Mouse (Mus musculus): Measurements from ENCODE around the gene Ugt1a1.

Ugt1a1 gene

DNA sequence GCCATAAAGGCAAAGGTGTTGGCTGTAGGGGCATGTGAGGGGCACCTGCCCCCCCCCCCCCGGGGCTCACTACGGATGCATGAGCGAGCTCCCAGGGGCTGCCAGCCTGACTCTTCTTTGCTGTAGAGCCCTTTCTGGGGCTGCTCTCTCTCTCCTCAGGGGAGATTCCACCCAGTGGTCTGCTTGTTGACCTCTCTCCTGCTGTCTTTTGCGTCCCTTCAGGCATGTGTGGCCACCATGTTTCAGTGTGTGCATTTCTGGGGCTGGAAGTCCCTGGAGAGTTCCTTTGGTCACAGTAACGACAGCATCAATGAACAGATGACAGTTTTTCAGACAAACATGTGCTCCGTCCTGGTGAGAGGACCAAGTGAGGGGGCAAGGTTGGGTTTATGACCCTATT lies 46.6 kb downstream of the Ugt1a1 start:
- DNase-seq (ENCODE audit: low spot score in 2 of 2), result no peak

DNA sequence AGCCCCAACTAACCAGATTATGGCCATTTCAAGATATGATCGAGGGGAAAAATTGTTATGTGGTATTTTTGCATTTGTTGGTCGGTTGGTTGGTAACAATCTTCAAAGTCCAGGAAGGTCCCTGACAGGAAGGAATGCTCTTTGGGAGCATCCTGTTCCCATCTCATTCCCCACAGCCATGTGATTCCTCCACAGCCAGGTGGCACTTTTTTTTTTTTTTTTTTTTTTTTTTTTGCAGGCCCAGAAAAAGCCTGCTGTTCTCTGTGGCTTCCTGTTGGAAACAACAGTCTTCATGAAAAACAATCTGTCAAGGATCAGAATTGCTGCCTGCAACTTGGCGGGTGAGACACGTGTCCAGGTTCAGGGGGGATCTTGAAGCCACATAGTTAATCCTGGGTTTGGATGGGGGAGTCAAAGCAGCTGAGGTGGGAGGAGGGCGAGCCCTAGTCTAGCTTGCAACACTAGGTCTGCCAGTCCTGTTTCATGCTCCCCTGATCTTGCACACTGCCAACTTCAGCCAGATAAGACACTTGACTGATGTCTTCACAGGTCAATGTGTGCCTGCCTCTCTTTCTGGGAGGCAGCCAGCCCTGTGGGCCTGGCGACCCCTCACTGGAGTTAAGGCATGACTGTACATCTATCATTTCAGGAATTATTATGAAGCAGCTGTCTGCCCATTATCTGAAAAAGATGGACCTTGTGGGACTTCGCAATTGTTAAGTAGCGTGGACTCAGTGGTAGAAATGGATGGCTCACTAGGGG lies 47.3 kb downstream of the Ugt1a1 start:
- DNase-seq (ENCODE audit: low spot score in 2 of 2), result no peak

DNA sequence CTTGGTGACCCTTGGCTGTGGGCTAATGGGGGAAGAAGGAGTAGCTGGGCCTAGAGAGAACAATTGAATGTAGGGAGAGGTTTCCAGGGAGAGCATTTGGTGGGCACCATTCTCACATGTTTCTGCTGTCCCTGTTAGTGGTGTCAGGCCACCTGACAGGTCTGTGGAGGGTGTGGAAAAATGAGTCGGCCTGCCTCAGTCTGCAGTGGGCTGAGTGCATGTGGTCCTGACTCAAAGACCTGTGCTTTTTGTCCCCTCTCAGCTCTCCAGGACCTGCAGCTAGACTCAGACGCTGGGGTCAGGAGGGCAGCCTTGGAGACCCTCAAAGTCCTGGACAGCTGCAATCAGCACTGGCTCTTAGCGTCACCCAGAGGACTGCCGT lies 47.9 kb downstream of the Ugt1a1 start:
- DNase-seq (ENCODE audit: low spot score in 2 of 2), result no peak

DNA sequence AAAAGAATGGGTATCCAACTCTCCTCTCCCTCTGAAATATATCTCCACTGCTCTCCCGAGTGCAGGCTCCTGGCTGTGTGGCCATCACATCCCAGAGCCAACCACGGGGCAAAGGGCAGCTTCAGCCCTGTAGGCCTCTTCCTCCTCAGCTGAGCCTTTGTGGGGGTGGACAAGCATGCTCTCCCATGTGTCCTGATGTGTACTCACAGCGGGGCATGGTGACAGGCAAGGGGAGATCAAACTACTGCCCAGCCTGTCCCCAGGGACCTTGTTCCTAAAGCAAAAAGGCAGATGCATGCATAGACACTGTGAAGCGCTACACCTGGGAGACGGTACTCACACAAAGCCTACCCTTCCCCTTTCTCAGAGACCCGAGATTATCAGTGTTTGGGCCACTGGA lies 48.4 kb downstream of the Ugt1a1 start:
- DNase-seq (ENCODE audit: low spot score in 2 of 2), result no peak

DNA sequence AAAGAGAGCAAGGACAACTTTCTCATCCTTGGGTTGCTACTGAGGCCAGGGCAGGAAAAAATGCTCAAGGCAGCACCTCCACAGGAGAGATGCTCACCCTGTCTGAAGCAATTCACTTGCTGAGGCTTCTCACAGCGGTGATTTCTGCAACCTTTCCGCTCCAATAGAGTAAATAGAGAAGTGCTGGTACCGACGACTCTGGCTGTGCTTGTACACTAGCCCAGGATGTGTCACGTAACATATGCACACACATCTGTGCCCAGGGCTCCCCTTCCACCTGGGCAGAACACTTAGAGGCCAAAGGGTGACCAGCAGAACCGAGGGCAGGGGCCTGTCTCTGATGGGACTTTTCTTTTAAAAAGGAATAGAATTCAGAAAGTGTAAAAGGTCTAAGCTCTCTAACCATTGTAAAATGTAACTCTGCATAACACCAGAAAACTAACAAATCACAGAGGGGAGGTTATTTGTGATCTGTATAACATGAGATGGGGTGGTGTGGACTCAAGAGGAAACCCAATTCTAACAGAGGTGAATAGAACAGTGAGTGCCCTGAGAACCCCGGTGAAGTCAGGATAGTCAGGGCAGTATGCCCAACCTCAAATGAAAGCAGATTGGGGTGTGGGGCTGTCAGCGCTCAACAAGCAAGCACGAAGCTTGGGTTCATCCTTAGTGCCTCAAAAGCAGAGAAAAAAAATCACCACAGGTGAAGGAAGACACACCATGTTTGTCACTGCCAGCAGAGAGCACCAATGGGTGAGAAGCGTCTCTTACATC lies 49.0 kb downstream of the Ugt1a1 start:
- no peak for DNase-seq (ENCODE audit: low spot score in 2 of 2)

DNA sequence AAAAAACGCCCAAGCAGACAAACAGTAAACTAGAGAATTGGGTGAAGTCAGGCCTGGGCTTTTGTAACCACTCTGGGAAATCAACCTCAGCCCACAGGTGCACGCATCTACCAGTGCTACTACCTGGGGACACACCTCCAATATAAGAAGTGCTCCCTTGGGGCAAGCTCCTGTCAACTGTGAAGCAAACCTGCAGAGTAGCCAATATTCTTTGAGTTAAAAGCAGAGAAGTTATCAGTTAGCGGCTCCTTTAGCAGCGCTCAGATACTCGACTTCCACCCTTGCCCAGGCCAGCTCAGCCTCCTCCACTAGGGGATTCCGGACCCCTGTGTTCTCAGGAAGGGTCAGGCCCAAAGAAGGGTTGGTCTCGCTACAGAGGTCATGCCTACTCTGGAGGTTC lies 49.9 kb downstream of the Ugt1a1 start:
- DNase-seq (ENCODE audit: low spot score in 2 of 2), result no peak

DNA sequence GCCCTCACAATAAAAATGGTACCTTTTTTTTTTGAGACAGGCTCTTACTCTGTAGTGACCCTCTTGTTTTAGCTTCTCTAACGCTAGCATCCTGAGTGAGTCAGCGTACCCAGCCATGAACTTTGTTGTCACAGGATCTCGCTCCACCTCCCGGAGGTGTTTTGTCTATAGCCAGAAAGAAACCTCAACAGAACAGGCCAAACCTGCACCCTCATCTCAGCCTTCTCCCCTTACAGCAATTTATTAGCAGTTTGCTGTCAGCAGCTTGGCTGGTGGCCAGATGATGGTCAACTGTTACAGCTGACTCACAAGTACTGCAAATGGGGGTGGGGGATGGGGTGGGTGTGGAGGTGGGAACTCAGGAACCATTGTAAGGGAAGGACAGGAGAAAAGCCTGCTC lies 50.5 kb downstream of the Ugt1a1 start:
- peak in 1 of 2 experiments; percentile 30 for DNase-seq (ENCODE audit: low spot score in 2 of 2)

DNA sequence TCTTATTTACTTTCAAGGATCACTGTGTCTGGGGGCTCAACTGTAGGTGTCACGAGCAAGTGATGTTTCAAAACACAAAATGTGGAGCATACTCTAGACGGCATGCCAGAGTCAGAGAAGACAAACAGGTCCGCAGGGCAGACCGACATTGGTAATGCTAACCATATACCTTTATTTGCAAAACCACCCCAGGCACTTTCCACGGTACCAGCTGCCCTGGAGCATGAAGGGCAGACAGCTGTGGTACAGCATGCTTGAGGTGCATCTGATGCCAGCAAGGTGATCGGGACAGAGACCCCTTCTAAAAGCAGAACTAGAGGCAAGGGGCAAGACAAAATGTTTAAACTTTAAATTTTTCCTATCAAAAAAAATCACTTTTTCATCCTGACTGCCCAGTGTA lies 51.2 kb downstream of the Ugt1a1 start:
- DNase-seq (ENCODE audit: low spot score in 2 of 2), result no peak

DNA sequence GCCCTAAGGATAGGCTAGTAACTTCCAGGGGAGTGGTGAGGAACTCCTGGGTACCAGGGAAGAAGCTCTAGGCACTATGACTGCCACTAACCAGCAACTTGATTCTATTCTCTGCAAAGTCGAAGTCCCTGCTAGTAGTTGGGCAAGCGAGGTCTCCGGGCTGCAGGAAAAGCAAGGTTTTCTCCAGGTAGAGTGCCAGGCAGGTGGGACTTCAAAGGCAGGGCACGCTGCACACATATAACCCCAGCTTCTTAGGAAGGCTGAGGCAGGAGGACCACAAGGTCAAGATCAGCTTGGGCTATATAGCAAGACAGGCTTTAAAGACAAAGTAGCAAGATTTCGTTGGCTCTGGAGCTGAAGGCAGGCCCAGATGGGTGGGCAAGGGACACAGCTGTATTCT lies 52.0 kb downstream of the Ugt1a1 start:
- no peak for DNase-seq (ENCODE audit: low spot score in 2 of 2)

DNA sequence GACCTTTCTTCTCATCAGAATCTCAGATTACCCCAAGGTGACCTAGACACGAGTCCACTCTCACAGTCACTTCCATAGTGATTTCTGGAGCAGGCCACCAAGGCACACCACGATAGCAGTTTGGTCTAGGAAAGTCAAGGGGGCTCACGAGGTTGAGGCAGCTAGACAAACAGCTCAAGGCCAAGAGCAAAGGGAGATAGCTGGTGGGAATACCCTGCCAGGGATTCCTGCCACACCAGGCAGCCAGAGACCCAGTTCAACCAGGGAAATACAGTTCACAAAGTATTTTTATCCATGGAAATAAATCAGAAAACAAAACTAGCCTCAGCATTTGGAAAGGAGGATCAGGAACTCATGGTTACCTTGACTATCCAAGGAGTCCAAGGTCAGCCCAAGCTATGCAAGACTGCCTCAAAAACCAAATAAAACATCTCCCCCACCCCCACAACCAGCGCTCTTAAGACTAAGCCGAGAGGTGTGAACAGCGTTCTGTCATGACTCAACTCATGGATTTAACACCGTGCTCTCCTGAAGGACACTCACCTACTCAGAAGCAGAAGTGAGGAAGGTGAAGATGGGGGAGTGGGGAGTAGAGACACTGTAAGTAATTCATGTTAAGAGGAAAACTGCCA lies 52.6 kb downstream of the Ugt1a1 start:
- DNase-seq (ENCODE audit: low spot score in 2 of 2), result no peak

DNA sequence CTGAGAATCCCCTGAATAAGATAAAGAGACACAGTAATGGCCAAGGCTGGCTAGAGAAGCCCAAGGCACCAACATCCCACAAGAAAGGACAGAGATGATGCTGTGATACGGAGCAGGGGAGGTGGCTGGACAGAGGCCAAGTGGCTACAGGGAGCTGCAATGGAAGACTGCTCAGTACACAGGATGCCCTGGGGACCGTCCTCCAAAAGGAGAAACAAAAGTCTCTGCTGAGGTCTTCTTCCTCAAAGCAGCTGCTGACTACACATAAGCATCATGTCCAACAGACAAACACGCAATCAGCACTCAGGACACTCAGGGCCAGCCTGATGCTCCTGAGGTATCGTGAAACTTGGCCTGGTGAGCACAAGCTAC lies 53.1 kb downstream of the Ugt1a1 start:
- no peak for DNase-seq (ENCODE audit: low spot score in 2 of 2)

DNA sequence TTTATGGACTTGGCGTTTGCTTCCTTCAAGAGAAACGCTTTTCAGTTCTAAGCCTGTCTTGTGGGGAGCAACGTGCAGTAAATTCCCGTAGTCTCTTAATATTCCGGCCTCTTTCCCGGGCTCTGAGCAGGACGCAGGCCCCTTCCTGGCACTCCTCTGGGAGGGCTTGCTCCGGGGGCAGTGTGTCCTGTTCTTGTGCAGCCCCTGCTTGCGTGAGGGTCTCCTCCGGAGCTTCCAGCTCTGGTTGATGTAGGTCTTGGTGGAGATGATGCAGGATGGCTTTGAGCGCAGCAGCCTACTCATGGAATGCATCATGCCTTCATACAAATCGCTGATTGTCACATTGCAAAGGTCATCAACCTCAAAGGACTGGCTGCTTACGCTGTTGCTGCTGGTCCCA lies 54.4 kb downstream of the Ugt1a1 start:
- DNase-seq (ENCODE audit: low spot score in 2 of 2), result no peak

DNA sequence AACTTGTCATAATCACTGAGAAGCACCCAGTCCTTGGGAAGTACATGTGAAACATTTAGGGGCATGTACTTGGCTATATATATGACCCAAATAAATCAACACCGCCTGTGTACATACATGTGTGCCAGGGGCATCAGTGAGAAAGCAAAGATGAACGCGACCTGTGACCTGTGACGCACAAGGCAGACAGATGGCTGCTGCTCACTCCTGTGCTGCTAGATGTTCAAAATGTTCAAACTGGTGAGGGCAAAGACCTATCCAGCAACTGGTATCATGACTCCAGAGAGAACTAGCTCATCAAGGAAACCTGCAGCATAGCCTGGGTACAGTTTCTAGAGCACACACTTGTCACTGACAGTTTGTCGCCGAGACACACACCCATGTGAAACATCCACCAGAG lies 55.7 kb downstream of the Ugt1a1 start:
- DNase-seq (ENCODE audit: low spot score in 2 of 2), result no peak

DNA sequence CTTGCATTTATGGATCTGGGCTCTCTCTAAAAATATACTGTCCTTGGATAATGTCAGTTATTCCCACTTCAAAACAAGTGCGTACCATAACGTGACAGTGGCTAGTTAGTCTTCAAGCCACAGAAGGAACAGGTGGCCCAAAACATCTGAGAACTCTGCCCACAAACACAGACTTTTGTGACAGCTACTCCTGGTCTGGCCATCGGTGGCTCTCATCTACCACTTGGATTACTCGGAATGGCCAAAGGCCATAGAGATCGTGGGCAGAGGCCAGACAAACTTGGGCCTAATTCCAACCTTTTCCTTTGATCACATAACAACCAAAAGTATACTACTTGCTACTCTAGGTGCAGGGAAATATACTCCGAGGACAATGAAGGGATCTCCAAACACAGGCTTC lies 56.3 kb downstream of the Ugt1a1 start:
- no peak for DNase-seq (ENCODE audit: low spot score in 2 of 2)

Data from heart, adult 9 months (tissue).